Mouse (Mus musculus) frontal cortex, postnatal 14 days (tissue): ENCODE measurements around the gene Klhdc8a.
"Not testable (repeated sequence)": the region's sequence is repeated elsewhere in the genome, so short reads cannot be mapped to it uniquely, and the experiment has no call there.

Experiments used
- DNase-seq, 2 experiments: peaks; one replicate each; pipeline ENCODE4 v3.0.0; 2022; ENCODE audit warnings: low spot score in 2 of 2

The Klhdc8a gene

DNA sequence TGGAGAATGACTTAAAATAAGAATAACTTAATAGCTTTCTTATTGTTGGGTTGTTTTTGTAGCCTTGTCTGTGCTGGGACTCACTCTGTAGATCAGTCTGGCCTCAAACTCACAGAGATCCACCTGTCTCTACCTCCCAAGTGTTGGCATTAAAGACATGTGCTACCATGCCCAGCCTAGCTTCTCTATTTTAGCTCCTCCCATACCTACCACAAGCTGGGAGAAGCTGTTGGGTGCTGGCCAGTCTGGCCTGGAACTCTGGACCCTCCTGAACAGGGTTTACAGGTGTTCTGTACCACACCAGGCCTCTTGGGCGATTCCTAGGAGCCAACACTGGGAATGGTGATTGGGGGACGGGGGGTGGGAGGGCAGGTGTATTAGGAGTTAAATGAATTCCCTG is 44.8 kb downstream of the Klhdc8a start:
- no peak for DNase-seq

DNA sequence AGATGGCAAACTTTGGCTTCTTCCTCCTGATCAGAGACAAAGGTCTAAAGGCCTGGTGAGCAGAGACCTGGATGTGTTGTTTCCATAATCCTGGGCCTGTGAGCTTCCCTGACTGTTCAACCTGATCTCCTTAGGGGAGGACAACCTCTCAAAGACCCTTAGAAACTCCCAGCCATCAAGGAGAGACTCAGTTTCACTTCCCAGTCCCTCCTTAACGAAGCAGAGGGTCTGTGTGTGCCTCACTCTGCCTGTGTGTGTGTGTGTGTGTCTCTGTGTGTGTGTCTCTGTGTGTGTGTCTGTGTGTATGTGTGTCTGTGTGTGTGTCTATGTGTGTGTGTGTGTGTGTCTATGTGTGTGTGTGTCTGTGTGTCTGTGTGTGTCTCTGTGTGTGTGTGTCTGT is 45.2 kb downstream of the Klhdc8a start:
- DNase-seq = no peak

DNA sequence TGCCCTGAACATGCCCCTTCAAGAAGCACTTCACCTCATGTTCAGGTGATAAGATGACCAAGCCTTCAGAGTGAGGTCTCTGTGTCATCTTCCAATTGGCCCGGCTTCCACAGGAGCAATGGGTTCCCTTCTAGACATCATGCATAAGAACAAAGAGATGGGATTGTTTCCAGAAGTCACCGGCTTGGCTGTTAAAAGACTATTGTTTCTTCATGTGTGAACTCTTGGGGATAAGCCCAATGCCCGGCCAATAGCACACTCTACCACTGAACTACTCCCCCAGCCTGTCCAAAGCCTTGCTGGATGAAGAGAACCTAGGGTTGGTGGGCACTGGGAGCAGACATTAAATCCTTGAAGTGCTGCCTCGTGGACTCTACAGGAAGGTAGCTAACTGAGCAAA is 47.1 kb downstream of the Klhdc8a start:
- no peak for DNase-seq

DNA sequence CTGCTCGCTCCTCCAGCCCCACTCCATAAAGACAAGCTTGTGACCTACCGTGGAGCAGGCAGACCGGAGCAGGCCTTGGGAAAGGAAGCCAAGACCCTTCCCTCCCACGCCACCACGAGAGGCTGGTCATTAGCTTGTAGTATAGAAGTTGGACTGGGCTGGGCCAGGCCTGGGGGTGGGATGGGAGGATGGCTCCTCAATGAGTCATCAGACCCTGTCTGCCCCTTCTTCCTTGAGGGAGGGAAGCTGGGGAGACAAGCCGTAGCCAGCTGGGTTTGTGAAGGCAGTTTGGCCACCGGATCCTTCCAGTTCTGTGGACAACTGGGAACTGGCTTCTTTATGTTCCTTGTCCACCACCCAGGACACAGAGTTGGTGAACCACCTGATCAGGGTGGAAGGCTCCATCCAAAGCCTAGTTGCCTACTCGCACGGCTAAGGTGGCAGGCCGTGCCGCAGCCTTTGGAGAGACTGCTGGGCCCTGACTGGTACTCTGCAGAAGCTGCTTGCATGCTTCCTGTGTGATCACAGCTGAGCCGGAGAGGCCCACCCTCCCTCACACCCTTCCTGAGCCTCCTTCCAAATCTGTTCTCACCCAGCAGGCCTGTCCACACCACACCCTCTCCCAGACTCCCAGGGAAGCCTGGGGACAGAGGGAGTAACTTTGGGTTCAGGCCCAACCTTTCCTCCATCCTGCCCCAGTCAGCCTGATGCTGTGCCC is 47.9 kb downstream of the Klhdc8a start:
- DNase-seq = no peak

DNA sequence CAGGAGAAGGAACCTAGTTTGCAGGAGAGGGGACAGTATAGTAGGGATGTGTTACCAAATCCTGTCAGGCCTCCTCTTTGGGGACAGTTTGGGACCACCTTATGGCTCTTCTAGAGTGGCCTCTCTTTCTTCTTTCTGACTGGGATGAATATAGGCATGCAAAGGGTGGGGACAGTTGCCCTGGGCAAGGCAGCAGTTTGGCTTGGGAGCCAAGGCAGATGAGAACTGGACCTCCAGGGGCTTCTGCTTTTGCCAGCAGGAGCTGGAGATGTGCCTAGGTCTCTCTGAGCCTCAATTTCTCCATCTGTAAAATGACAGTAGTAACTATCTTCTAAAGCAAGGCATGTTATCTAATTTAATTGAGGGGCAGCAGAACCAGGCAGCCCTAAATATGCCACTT is 48.5 kb downstream of the Klhdc8a start:
- no peak for DNase-seq

DNA sequence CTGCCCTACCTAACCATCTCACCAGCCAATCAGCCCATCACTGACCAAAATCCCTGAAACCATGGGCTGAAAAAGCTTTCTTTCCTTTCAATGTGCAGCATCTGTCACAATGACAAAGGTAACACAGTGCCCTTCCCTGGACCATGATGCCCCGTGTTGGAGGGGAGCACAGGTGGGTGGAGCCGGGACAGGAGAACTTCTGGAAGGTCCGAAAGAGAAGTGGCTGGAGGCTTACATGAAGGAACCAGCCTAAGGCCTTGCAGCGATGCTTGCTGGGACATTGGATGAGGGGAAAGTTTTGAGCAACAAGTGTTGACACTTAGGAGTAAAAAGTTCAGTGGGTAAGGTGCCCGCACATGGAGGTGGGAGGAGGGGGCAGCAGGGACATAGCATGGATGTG is 50.0 kb downstream of the Klhdc8a start:
- no peak for DNase-seq

DNA sequence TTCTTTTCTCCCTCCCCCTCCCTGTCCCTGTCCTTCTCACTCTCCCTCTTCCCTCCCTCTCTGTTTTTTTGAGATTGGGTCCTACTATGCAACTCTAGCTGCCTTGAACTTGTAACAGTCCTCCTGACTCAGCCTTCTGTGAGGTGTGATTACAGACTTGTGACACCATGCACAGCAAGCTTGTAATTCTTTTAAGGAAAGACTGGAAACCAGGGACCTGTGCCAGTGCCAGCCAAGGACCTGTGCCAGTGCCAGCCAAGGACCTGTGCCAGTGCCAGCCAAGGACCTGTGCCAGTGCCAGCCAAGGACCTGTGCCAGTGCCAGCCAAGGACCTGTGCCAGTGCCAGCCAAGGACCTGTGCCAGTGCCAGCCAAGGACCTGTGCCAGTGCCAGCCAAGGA is 50.6 kb downstream of the Klhdc8a start:
- not testable (repeated sequence) for DNase-seq

DNA sequence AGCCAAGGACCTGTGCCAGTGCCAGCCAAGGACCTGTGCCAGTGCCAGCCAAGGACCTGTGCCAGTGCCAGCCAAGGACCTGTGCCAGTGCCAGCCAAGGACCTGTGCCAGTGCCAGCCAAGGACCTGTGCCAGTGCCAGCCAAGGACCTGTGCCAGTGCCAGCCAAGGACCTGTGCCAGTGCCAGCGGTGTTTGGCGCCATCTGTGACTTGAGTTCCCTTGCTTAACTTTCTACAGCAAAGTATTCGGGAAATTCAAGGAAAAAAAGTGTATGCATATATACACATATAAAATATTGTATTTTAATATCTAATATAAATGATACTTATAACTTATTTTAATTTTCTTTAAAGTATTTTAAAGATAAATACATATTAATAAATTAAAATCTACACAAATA is 51.2 kb downstream of the Klhdc8a start:
- not testable (repeated sequence) for DNase-seq

DNA sequence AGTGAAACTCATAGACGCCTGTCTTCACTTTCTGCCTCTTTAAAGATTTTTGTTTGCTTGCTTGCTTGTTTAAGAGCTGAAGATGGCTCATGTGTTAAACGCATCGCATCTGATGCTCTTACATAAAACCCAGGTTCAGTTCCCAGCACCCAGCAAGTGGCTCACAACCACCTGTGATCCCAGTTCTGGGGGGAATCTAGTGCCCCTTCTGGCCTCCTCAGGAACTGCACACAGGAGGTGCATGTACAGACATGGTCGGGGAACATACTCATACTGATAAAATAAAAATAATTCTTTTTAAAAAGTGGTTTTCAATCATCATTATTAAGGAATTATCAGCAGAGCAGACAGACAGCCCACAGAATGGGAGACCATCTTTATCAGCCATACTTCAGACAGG is 52.6 kb downstream of the Klhdc8a start:
- DNase-seq = no peak

DNA sequence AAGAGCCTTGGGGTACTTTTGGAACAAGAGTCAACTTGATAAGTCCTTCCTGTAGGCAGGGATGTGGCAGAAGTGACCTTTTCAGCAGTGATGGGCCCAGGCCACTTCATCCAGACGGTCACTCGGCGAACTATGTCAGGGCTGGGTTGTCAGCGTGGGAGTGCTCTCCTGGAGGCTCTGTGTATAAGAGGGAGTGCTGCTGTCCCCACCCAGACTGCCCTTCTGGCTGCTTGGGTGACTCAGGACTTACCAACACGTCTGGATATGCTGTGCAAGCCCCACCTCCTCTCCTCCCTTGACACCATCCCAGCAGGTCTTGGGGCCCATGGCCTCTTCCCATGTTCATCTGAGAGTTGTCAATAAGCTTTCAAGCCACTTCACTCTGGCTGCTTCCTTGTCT is 55.0 kb downstream of the Klhdc8a start:
- DNase-seq = no peak

DNA sequence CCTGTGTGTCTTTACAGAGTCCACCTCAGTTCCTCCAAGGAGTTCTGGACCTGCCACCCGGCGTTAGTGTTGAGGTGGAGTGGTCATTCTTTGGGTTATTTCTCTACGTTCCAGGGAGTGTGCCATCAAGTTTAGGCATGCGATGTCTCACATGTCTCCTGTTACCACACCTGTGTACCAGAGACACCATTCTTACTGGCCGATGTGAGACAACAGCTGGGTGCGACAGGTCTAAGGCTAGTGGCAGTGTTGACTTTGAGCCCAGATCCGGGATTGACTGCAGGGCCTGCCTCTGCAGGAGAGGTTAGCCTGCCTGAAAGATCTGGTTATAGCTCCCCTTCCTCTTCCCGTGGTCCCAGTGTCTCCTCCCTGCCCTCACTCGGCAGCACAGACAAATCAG is 55.8 kb downstream of the Klhdc8a start:
- no peak for DNase-seq

DNA sequence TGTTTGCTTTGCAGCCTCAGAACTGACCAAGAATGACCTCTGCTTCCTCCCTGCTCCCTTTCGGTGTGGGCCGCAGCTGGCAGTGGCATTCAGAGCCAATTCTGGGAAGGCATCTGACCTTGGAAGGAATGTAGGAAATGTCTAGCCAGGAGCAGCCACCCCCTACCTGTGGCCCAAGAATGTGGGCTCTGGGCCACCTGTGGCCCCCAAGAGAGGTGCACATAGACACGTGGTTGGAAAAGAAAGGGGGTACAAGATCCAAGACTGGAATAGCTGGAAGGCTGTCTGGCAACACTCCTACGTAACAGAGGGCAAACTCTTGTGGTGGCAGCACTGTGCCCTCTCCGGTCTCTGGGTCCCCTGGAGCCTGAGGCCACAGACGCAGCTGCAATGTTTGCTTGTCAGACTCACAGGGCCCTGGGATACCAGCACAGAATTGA is 56.8 kb downstream of the Klhdc8a start:
- no peak for DNase-seq

DNA sequence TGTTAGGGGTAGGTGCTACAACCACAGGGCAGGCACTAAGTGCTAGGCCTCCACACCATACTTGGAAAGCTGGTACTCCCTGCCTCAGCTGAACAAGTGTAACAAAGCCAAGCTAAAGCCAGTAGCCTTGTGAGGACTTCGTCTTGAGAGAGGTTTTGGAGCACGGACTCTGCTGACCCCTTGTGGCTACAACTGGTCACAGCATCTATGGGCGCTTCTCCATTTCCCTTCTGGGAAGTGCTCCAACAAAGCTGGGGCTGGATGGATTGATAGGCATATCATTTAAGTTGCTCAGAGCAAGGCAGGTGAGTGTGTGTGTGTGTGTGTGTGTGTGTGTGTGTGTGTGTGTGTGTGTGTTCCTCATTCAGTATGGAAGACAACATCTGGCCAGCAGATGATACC is 57.4 kb downstream of the Klhdc8a start:
- peak; percentile 73 to 86 for DNase-seq

DNA sequence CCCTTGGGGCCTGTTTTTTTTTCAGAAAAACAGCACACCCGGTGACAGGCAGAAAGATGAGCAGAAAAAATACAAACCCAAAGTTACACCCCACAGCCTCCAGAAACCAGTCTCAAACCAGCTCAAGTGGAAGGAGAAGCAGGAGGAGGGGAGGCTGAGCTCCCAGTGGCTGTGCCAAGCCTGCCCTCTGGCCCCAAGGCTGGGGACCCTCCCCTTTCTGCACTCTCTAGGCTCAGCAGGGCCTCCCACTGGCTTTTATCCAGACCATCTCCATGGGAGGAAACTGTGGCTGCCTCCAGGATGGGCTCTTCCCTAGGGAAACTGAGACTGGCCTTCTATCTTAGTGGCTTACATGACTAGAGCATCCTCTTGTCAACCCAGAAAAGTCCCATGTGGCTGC is 58.4 kb downstream of the Klhdc8a start:
- no peak for DNase-seq
